Comparison of ENCODE assay signal across 9 mouse cellular contexts in genomic region chr8:61686340-61686739, GRCm38 (mm10).
A peak's percentile ranks its signal among the peaks of the same experiment; 100 is the strongest.
DNase-seq lines count a peak whose midpoint lies in the region; ATAC-seq and TF ChIP-seq lines count a peak whose summit lies in the region.
"Had no signal": no experiment of that assay in that cellular context is flagged by ENCODE, and none has a peak within 500 bp of the region (broad histone marks: within the 10 kb centered on the region; RNA-seq: fewer than 3 reads in every experiment).

No protein-coding gene starts in this region.

- no peaks in the 10 kb centered on the region for H3K9me3 ChIP-seq in heart, embryonic 11.5 days (replicated peaks; ENCODE audit: control insufficient read depth, low read length)
- H3K9me3 ChIP-seq: limb, embryonic 15.5 days had no signal

- no peak for TF ChIP-seq POLR2A in heart, adult 2 months (IDR thresholded peaks at IDR 0.05; ENCODE audit: insufficient read depth, low read depth, low read length)

- no peak for ATAC-seq in heart, embryonic 11.5 days (replicated peaks; ENCODE audit: insufficient number of reproducible peaks, low FRiP score, low TSS enrichment)
- ATAC-seq in activated CD4-positive, CD25-positive, alpha-beta regulatory T cell, adult 4 months, result no peak

- DNase-seq in heart, adult 2 months, result peak in 1 of 2 experiments; percentile 39
- DNase-seq in A20 (ENCODE audit: low read depth, low spot score), result peak; percentile 5
- DNase-seq in adrenal gland, adult 8-10 months, result peak; percentile 13
- peak; percentile 53 for DNase-seq in kidney, postnatal 14 days
- DNase-seq in embryo, embryonic 9.5 days (ENCODE audit: extremely low spot score), result no peak
- no peak for DNase-seq in ovary, adult 18-20 months (ENCODE audit: low spot score)

- H3K27ac ChIP-seq in heart, adult 2 months, result no peak overlapping the region
- no peak overlapping the region for H3K27ac ChIP-seq in heart, embryonic 11.5 days (ENCODE audit: low read depth, low read length)
- H3K27ac ChIP-seq: limb, embryonic 15.5 days had no signal

- H3K9ac ChIP-seq in heart, adult 2 months (ENCODE audit: low read depth, low read length), result no peak overlapping the region
- H3K9ac ChIP-seq in heart, embryonic 11.5 days (ENCODE audit: low read depth, low read length), result no peak overlapping the region
- H3K9ac ChIP-seq: limb, embryonic 15.5 days had no signal

- no peaks in the 10 kb centered on the region for H3K79me2 ChIP-seq in heart, adult 2 months (replicated peaks; ENCODE audit: control insufficient read depth, insufficient read depth, low read length)

- intact Hi-C loops in heart, adult 2 months (cut with DNase I), result loop anchor here (2.0 kb wide), 1 partner anchor 146 kb away; no protein-coding TSS in a partner anchor

- TF ChIP-seq CTCF in heart, adult 2 months (IDR thresholded peaks at IDR 0.05), result peak; percentile 65

- no peaks in the 10 kb centered on the region for H3K27me3 ChIP-seq in heart, adult 2 months (ENCODE audit: control insufficient read depth, insufficient read depth, low read length)
- no peaks in the 10 kb centered on the region for H3K27me3 ChIP-seq in heart, embryonic 11.5 days (ENCODE audit: control insufficient read depth, insufficient read depth, low read length)
- H3K27me3 ChIP-seq: limb, embryonic 15.5 days had no signal

- TF ChIP-seq EP300 in heart, adult 2 months (IDR thresholded peaks at IDR 0.05; ENCODE audit: insufficient read depth, low read depth, low read length), result no peak

- no peak overlapping the region for H3K4me2 ChIP-seq in heart, embryonic 11.5 days
- H3K4me2 ChIP-seq: limb, embryonic 15.5 days had no signal

- peaks cover 2% of the 10 kb centered on the region for H3K4me1 ChIP-seq in heart, adult 2 months (ENCODE audit: control insufficient read depth, insufficient read depth, low read length)
- H3K4me1 ChIP-seq in heart, embryonic 11.5 days (ENCODE audit: control insufficient read depth, insufficient read depth, low read length), result peaks cover 12% of the 10 kb centered on the region

- no peak overlapping the region for H3K4me3 ChIP-seq in heart, adult 2 months
- H3K4me3 ChIP-seq in heart, embryonic 11.5 days (ENCODE audit: low read depth, low read length), result no peak overlapping the region
- H3K4me3 ChIP-seq: limb, embryonic 15.5 days had no signal

- peaks cover 10% of the 10 kb centered on the region for H3K36me3 ChIP-seq in heart, adult 2 months (ENCODE audit: control insufficient read depth, insufficient read depth, low read length)
- H3K36me3 ChIP-seq in heart, embryonic 11.5 days (ENCODE audit: control insufficient read depth, insufficient read depth, low read length), result peaks cover 8% of the 10 kb centered on the region; the same call in 1 of the 2 replicates

Comparison
In these comparisons a context has a peak if more than half of its experiments do, and no peak if none do; other contexts are left out.
1. DNase-seq: peak in A20 (single experiment), adrenal gland, adult 8-10 months (single experiment) and kidney, postnatal 14 days (single experiment); none in embryo, embryonic 9.5 days (single experiment) and ovary, adult 18-20 months (single experiment).